Mouse (Mus musculus) forebrain, embryonic 12.5 days (tissue): Measurements from ENCODE around the gene Cnot9. TPM values are rescaled to one million over a fixed set of nuclear protein-coding genes. Genes with fewer than 3 reads are reported as not detected.

Experiments
- ATAC-seq: fragments of 200-750 bp; cut with Nextera tagmentation; 2 replicates; pipeline ENCODE4 v1.8.0; 2017; ENCODE audit warnings: moderate TSS enrichment; ENCODE audit not compliant: low FRiP score
- H3K27ac ChIP-seq: fragments of 300-500 bp; sonication (generic); 2 replicates; pipeline ENCODE4 v1.5.1; 2016; ENCODE audit warnings: mild to moderate bottlenecking
- H3K27me3 ChIP-seq: fragments of 300-500 bp; sonication (generic); 2 replicates; pipeline ENCODE4 v1.6.1; 2016; ENCODE audit warnings: mild to moderate bottlenecking
- H3K36me3 ChIP-seq: fragments of 300-500 bp; sonication (generic); replicated peaks from 2 replicates; pipeline ENCODE4 v1.6.1; 2016; ENCODE audit warnings: mild to moderate bottlenecking
- H3K4me1 ChIP-seq: fragments of 300-500 bp; sonication (generic); 2 replicates; pipeline ENCODE4 v1.6.1; 2016
- H3K4me2 ChIP-seq: fragments of 300-500 bp; sonication (generic); 2 replicates; pipeline ENCODE4 v1.6.1; 2016; ENCODE audit warnings: mild to moderate bottlenecking, moderate library complexity
- H3K4me3 ChIP-seq: fragments of 300-500 bp; sonication (generic); replicated peaks from 2 replicates; pipeline ENCODE4 v1.5.1; 2016; ENCODE audit warnings: mild to moderate bottlenecking
- H3K9ac ChIP-seq: fragments of 300-500 bp; sonication (generic); 2 replicates; pipeline ENCODE4 v1.6.1; 2016; ENCODE audit warnings: mild to moderate bottlenecking
- H3K9me3 ChIP-seq: fragments of 300-500 bp; sonication (generic); 2 replicates; pipeline ENCODE4 v1.6.1; 2016
- WGBS: fragments of 180-500 bp; shearing (Covaris S2); methylation state at CpG from one replicate; pipeline ENCODE4 v1.1.7; 2016; 5-methylcytosine and 5-hydroxymethylcytosine counted together
- polyA plus RNA-seq: library from polyadenylated mRNA; unstranded; fragments of >200 nt; fragmentation: Nextera tagmentation; extraction: Ambion mirVana; gene quantifications from 2 replicates; pipeline ENCODE4 v1.2.1, GENCODE M21; 2016

Gene Cnot9
- polyA plus RNA-seq, 1 experiment from 2014 or later: 77.5 TPM

DNA sequence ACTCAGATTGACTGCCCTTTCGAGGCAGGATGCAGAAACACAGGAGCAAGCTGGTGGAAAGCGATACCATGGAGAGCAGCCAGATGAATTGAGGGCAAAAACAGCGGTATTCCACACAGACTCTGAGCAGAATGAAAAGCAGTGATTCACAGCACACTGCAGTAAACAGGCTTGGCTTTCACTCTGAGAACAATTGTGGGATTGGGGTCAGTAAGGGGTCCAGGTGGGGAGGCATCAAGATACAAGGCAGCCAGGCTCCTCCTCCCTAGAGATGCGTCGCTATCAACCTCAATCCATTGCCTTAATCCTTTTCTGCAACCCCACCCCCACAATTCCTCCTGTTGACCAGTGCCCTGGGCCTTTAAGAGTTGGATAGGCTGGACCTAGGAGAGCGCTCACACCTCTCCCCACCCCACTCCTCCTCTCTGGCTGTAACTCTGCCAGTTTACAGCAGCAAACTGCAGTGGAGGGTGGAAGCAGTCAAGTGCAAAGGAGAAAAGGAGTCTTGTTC, 36.6 kb downstream of the Cnot9 start, which contains the start of gene Plcd4:
Gene Plcd4 (plus strand): TSS at position 438 of the 511 bp plus-strand sequence.
- WGBS: 3% methylated on average over 6 of the region's 6 CpGs
- H3K36me3 ChIP-seq: no peaks in the 10 kb centered on the region
- H3K27ac ChIP-seq: no peak within 1 kb of the TSS
- H3K9ac ChIP-seq: 0 out of 2 replicates have a peak within 1 kb of the TSS, but pooled peaks have one; percentile 40
- ATAC-seq: 0 out of 2 replicates have a peak, but pooled peaks have one; percentile 20
- H3K9me3 ChIP-seq: no peaks in the 10 kb centered on the region
- peak within 1 kb of the TSS; percentile 36 for H3K4me2 ChIP-seq
- peaks cover 17% of the 10 kb centered on the region for H3K4me1 ChIP-seq
- H3K4me3 ChIP-seq: no peak within 1 kb of the TSS; the same call in 1 of the 2 replicates
- no peaks in the 10 kb centered on the region for H3K27me3 ChIP-seq

DNA sequence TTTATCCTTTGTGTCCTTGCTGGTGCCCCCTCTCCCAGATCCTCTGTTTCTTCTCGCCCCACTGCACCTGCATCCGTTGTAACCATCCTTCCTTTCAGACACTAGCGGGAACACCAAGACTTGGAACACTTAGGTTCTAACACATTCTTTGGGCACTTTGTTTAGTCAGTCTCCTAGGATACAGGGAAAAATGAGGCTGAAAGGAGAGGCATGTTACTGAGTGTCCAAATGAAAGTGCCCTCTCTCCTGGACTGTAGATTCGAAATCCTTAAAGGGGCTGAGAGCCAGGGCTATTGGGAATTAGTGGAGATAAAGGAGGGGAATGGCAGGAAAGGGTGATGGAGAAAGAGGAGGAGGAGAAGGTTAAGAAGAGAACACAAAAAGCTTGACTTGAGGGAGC, 38.3 kb downstream of the Cnot9 start, which contains the start of gene Usp37:
Gene Usp37 (minus strand): TSS at position 101 of the 400 bp plus-strand sequence.
- Histone ChIP-seq H3K4me3 (no peak within 1 kb of the TSS), H3K9ac (0 out of 2 replicates have a peak within 1 kb of the TSS, but pooled peaks have one; percentile 40), H3K27ac (no peak within 1 kb of the TSS), H3K9me3 (no peaks in the 10 kb centered on the region), H3K36me3 (no peaks in the 10 kb centered on the region), H3K4me2 (no peak within 1 kb of the TSS), H3K27me3 (no peaks in the 10 kb centered on the region), H3K4me1 (peaks cover 17% of the 10 kb centered on the region)
- WGBS: 44% methylated on average over 4 of the region's 4 CpGs
- ATAC-seq: no peak

DNA sequence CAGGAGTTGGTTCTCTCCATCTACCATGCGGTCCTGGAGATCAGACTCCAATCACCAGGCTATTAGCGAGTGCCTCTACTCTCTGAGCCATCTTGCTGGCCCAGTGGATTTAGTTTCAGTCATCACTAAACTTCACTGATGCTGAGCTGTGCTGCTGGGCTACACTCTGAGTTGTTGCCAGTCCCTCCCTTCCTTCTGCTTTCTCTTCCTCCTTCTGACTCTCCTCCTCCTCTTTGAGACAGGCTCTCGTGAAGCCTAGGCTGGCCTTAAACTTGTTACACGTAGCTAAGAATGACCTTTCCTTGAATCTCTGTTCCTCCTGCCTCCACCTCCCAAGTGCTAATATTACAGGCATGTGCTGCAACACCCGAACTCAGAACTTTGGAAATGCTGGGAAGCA, 53.2 kb downstream of the Cnot9 start:
- no peaks in the 10 kb centered on the region for H3K4me1 ChIP-seq
- no peak for ATAC-seq
- H3K4me3 ChIP-seq: no peak overlapping the region
- peaks cover 7% of the 10 kb centered on the region; the same call in 1 of the 2 replicates for H3K36me3 ChIP-seq
- H3K9ac ChIP-seq: no peak overlapping the region
- 90% methylated on average over 5 of the region's 5 CpGs for WGBS
- no peak overlapping the region for H3K27ac ChIP-seq
- H3K27me3 ChIP-seq: no peaks in the 10 kb centered on the region
- no peaks in the 10 kb centered on the region for H3K9me3 ChIP-seq
- H3K4me2 ChIP-seq: no peak overlapping the region

DNA sequence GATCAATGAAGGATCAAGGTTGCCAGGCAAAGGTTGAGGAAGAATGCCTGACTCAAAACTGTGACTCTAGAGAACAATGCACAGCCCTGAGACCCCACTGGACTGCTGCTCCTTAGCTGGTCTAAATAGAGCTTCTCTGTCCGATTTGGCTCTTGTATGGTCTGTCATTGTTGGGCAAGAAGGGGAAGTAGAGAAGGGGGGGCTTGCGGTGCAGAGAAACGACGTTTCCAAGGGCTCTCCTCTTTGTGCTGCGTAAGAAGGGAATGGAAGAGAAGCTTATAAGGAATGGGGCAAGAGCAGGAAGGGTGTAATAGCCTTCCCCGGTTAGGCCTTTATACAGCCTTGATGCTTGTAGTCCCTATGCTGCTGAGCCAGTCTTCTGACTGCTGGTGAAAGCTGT, 60.0 kb downstream of the Cnot9 start:
- Histone ChIP-seq H3K9ac (no peak overlapping the region), H3K4me3 (no peak overlapping the region), H3K36me3 (peaks cover 68% of the 10 kb centered on the region), H3K27ac (no peak overlapping the region), H3K4me1 (no peaks in the 10 kb centered on the region), H3K27me3 (no peaks in the 10 kb centered on the region), H3K4me2 (no peak overlapping the region), H3K9me3 (no peaks in the 10 kb centered on the region)
- no peak for ATAC-seq
- WGBS: 83% methylated on average over 6 of the region's 6 CpGs

DNA sequence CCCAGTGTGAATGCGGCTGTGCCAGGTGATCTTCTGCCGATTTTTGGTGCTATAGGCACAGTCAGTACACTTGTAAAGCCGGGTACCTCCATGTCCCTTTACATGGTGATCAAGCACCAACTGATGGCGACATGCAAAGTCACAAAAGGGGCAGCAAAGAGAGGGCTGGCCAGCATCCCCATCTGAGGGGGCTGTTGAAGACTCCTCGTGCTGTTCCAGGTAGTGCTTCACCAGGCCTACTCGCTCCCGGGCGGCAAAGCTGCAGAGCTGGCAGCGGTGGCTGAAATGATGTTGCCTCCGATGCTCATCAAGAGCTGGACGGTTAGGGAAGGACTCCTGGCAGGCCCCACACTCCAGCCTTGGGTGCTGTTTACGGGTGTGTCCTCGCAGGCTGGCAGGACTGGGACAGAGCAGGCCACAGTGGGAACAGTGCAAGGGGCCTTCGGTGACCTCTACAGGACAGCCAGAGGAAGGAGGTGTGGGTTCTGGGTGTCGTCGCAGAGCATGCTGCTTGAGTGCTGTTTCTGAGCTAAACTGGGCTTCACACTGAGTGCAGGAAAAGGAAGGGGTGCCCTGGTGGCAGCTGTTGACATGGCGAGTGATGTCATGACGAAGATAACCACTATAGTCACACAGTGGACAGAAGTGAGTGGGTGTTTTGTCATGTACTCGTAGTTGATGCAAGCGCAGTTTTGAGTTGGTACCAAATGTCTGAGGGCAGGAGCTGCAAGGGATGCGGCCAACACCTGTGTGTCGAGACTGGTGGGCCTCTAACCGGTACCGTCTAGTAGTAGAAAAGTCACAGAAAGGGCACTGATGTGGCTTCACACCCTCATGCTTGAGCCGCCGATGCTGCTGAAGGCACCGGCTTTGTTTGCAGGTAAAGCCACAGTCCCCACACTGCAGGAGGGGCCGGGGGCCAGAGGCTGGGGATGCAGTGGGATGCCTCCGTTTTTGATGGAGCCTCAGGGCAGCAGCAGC, 64.2 kb downstream of the Cnot9 start:
- Histone ChIP-seq H3K4me3 (no peak overlapping the region), H3K36me3 (peaks cover 90% of the 10 kb centered on the region), H3K9me3 (no peaks in the 10 kb centered on the region), H3K4me2 (no peak overlapping the region), H3K9ac (no peak overlapping the region), H3K4me1 (no peaks in the 10 kb centered on the region), H3K27me3 (no peaks in the 10 kb centered on the region), H3K27ac (no peak overlapping the region)
- WGBS: 92% methylated on average over 29 of the region's 29 CpGs
- ATAC-seq: no peak

Other genes starting within 250 kb of the Cnot9 start
- gene Gpbar1, start 227.5 kb upstream of the Cnot9 start, polyA plus RNA-seq: 0.18 and 0.29 TPM in 2 replicates
- 184 and 190 TPM in 2 replicates for gene Aamp, start 221.3 kb upstream of the Cnot9 start, polyA plus RNA-seq
- gene Pnkd, start 221.1 kb upstream of the Cnot9 start, polyA plus RNA-seq: 87.5 and 88.9 TPM in 2 replicates
- 6.7 and 7.9 TPM in 2 replicates for gene Tmbim1, start 200.4 kb upstream of the Cnot9 start, polyA plus RNA-seq
- 0.60 and 1.1 TPM in 2 replicates for gene Catip, start 143.9 kb upstream of the Cnot9 start, polyA plus RNA-seq
- 1.3 and 1.7 TPM in 2 replicates for gene Slc11a1, start 130.9 kb upstream of the Cnot9 start, polyA plus RNA-seq
- 33.1 and 33.3 TPM in 2 replicates for gene Ctdsp1, start 114.5 kb upstream of the Cnot9 start, polyA plus RNA-seq
- gene Vil1, start 96.7 kb upstream of the Cnot9 start, polyA plus RNA-seq: 0.29 and 0.32 TPM in 2 replicates
- 0.98 and 1.1 TPM in 2 replicates for gene Plcd4, start 36.8 kb downstream of the Cnot9 start, polyA plus RNA-seq
- gene Usp37, start 38.2 kb downstream of the Cnot9 start, polyA plus RNA-seq: 44.2 and 48.1 TPM in 2 replicates
- gene Zfp142, start 82.2 kb downstream of the Cnot9 start, polyA plus RNA-seq: 10.6 and 10.8 TPM in 2 replicates
- 18.3 and 18.5 TPM in 2 replicates for gene Bcs1l, start 82.2 kb downstream of the Cnot9 start, polyA plus RNA-seq
- gene Rnf25, start 95.3 kb downstream of the Cnot9 start, polyA plus RNA-seq: 30.7 and 33.0 TPM in 2 replicates
- gene Stk36, start 95.4 kb downstream of the Cnot9 start, polyA plus RNA-seq: 26.7 and 27.7 TPM in 2 replicates
- 48.6 and 53.0 TPM in 2 replicates for gene Ttll4, start 155.7 kb downstream of the Cnot9 start, polyA plus RNA-seq
- 3.0 and 3.3 TPM in 2 replicates for gene Cyp27a1, start 207.5 kb downstream of the Cnot9 start, polyA plus RNA-seq
- gene Prkag3, start 243.2 kb downstream of the Cnot9 start, polyA plus RNA-seq: not detected in 2 replicates